Mouse (Mus musculus): ENCODE measurements around the gene Snx25. TPM values are rescaled to one million over a fixed set of nuclear protein-coding genes. Genes with fewer than 3 reads are reported as not detected.
"Not testable (repeated sequence)": the region's sequence is repeated elsewhere in the genome, so short reads cannot be mapped to it uniquely, and the experiment has no call there.

The Snx25 gene
- total RNA-seq, 4 experiments from 2014 or later = 7.8 to 10.4 (median 8.7) TPM

GRCm38 (mm10) chr8:46137843-46138596 lies 13.9 kb downstream of the Snx25 start:
- DNase-seq (ENCODE audit: low spot score) = no peak

GRCm38 (mm10) chr8:46137336-46137735 lies 14.6 kb downstream of the Snx25 start:
- DNase-seq (ENCODE audit: low spot score) = no peak

- DNase-seq (ENCODE audit: low spot score) = not testable (repeated sequence)
Observed at GRCm38 (mm10) chr8:46135546-46135945, 16.4 kb downstream of the Snx25 start.

GRCm38 (mm10) chr8:46130426-46130825 lies 21.5 kb downstream of the Snx25 start:
- DNase-seq (ENCODE audit: low spot score) = no peak

GRCm38 (mm10) chr8:46122498-46122897 lies 29.5 kb downstream of the Snx25 start:
- no peak for DNase-seq (ENCODE audit: low spot score)

- DNase-seq (ENCODE audit: low spot score) = no peak
Observed at GRCm38 (mm10) chr8:46119176-46119575, 32.8 kb downstream of the Snx25 start.

GRCm38 (mm10) chr8:46117172-46117571 lies 34.8 kb downstream of the Snx25 start:
- DNase-seq (ENCODE audit: low spot score) = no peak

- not testable (repeated sequence) for DNase-seq (ENCODE audit: low spot score)
Observed at GRCm38 (mm10) chr8:46113421-46114170, 38.4 kb downstream of the Snx25 start.

GRCm38 (mm10) chr8:46107690-46108089 lies 44.3 kb downstream of the Snx25 start:
- DNase-seq (ENCODE audit: low spot score) = no peak

- no peak for DNase-seq (ENCODE audit: low spot score)
Observed at GRCm38 (mm10) chr8:46103434-46103833, 48.5 kb downstream of the Snx25 start.

- peak; percentile 35 for DNase-seq (ENCODE audit: low spot score)
Observed at GRCm38 (mm10) chr8:46092667-46093360, 59.1 kb downstream of the Snx25 start.

- no peak for DNase-seq (ENCODE audit: low spot score)
Observed at GRCm38 (mm10) chr8:46083141-46083540, 68.8 kb downstream of the Snx25 start.

GRCm38 (mm10) chr8:46081030-46081429 lies 70.9 kb downstream of the Snx25 start:
- DNase-seq (ENCODE audit: low spot score) = no peak

GRCm38 (mm10) chr8:46078866-46079265 lies 73.1 kb downstream of the Snx25 start:
- no peak for DNase-seq (ENCODE audit: low spot score)

- no peak for DNase-seq (ENCODE audit: low spot score)
Observed at GRCm38 (mm10) chr8:46075223-46075622, 76.7 kb downstream of the Snx25 start.

- no peak for DNase-seq (ENCODE audit: low spot score)
Observed at GRCm38 (mm10) chr8:46073540-46074140, 78.3 kb downstream of the Snx25 start.

- no peak for DNase-seq (ENCODE audit: low spot score)
Observed at GRCm38 (mm10) chr8:46072798-46073197, 79.2 kb downstream of the Snx25 start.

GRCm38 (mm10) chr8:46040260-46040659 lies 111.7 kb downstream of the Snx25 start:
- DNase-seq (ENCODE audit: low spot score) = no peak

- no peak for DNase-seq (ENCODE audit: low spot score)
Observed at GRCm38 (mm10) chr8:46039666-46040065, 112.3 kb downstream of the Snx25 start.

- no peak for DNase-seq (ENCODE audit: low spot score)
Observed at GRCm38 (mm10) chr8:46036217-46036616, 115.7 kb downstream of the Snx25 start.

GRCm38 (mm10) chr8:46024392-46024791 lies 127.6 kb downstream of the Snx25 start:
- DNase-seq (ENCODE audit: low spot score) = no peak

GRCm38 (mm10) chr8:46022758-46023157 lies 129.2 kb downstream of the Snx25 start:
- no peak for DNase-seq (ENCODE audit: low spot score)

All from heart, adult 8-10 months (tissue).